Mouse (Mus musculus): ENCODE measurements around the gene Cd47. TPM values are rescaled to one million over a fixed set of nuclear protein-coding genes. Genes with fewer than 3 reads are reported as not detected.

Gene Cd47
- polyA plus RNA-seq, 1 experiment, result 79.4 TPM

- Histone ChIP-seq H3K4me2 (ENCODE audit: low read depth) (no peak overlapping the region), H3K27me3 (ENCODE audit: control insufficient read depth, insufficient read depth, insufficient read length) (no peaks in the 10 kb centered on the region), H3ac (ENCODE audit: control insufficient read depth, insufficient read length) (no peak overlapping the region), H3K4me3 (no peak overlapping the region), H3K36me3 (ENCODE audit: control insufficient read depth, insufficient read depth) (peaks cover 31% of the 10 kb centered on the region), H3K79me2 (ENCODE audit: control insufficient read depth, insufficient read depth) (no peaks in the 10 kb centered on the region)
- no peak for TF ChIP-seq MYOG (IDR thresholded peaks at IDR 0.05; ENCODE audit: control insufficient read depth in 1 of 3, insufficient read depth in 1 of 3, insufficient read length in 2 of 3, low read depth in 2 of 3)
- no peak for TF ChIP-seq SRF (IDR thresholded peaks at IDR 0.05; ENCODE audit: control insufficient read depth, insufficient read length, low read depth)
- TF ChIP-seq POLR2A (IDR thresholded peaks at IDR 0.05; ENCODE audit: insufficient read length, low read depth), result no peak
- TF ChIP-seq TCF12 (IDR thresholded peaks at IDR 0.05; ENCODE audit: insufficient read depth, poor library complexity, severe bottlenecking), result no peak
- no peak for TF ChIP-seq CEBPB (IDR thresholded peaks at IDR 0.05; ENCODE audit: insufficient read depth, poor library complexity, severe bottlenecking)
- TF ChIP-seq MAX (IDR thresholded peaks at IDR 0.05; ENCODE audit: low read depth), result no peak
- no peak for TF ChIP-seq POLR2AphosphoS2 (IDR thresholded peaks at IDR 0.05; ENCODE audit: insufficient read length, low read depth)
- TF ChIP-seq TCF3 (IDR thresholded peaks at IDR 0.05; ENCODE audit: insufficient read length, low read depth), result no peak
- no peak for TF ChIP-seq REST (IDR thresholded peaks at IDR 0.05; ENCODE audit: insufficient read depth, insufficient read length)
- no peak for TF ChIP-seq MYOD1 (IDR thresholded peaks at IDR 0.05; ENCODE audit: control insufficient read depth in 1 of 3, insufficient read length in 2 of 3, low read depth in 2 of 3)
- TF ChIP-seq USF1 (IDR thresholded peaks at IDR 0.05; ENCODE audit: low read depth), result no peak
- TF ChIP-seq E2F4 (IDR thresholded peaks at IDR 0.05; ENCODE audit: insufficient read depth), result no peak
These were observed 106.6 kb downstream of the Cd47 start for GRCm38 (mm10) chr16:49906940-49907339.

- Histone ChIP-seq H3K27me3 (ENCODE audit: control insufficient read depth, insufficient read depth, insufficient read length) (no peaks in the 10 kb centered on the region), H3K4me2 (ENCODE audit: low read depth) (no peak overlapping the region), H3K36me3 (ENCODE audit: control insufficient read depth, insufficient read depth) (peaks cover 31% of the 10 kb centered on the region), H3K4me3 (no peak overlapping the region), H3K79me2 (ENCODE audit: control insufficient read depth, insufficient read depth) (no peaks in the 10 kb centered on the region), H3ac (ENCODE audit: control insufficient read depth, insufficient read length) (no peak overlapping the region)
- TF ChIP-seq MYOD1 (IDR thresholded peaks at IDR 0.05; ENCODE audit: control insufficient read depth in 1 of 3, insufficient read length in 2 of 3, low read depth in 2 of 3), result peak in 1 of 3 experiments; percentile 4
- no peak for TF ChIP-seq TCF12 (IDR thresholded peaks at IDR 0.05; ENCODE audit: insufficient read depth, poor library complexity, severe bottlenecking)
- TF ChIP-seq TCF3 (IDR thresholded peaks at IDR 0.05; ENCODE audit: insufficient read length, low read depth), result no peak
- TF ChIP-seq CEBPB (IDR thresholded peaks at IDR 0.05; ENCODE audit: insufficient read depth, poor library complexity, severe bottlenecking), result no peak
These were observed 107.0 kb downstream of the Cd47 start for GRCm38 (mm10) chr16:49907356-49907755.

GRCm38 (mm10) chr16:49909536-49909935, 109.2 kb downstream of the Cd47 start:
- H3K4me2 ChIP-seq (ENCODE audit: low read depth), result no peak overlapping the region

GRCm38 (mm10) chr16:49914094-49914493, 113.8 kb downstream of the Cd47 start:
- Histone ChIP-seq H3ac (ENCODE audit: control insufficient read depth, insufficient read length) (no peak overlapping the region), H3K4me3 (no peak overlapping the region), H3K79me2 (ENCODE audit: control insufficient read depth, insufficient read depth) (no peaks in the 10 kb centered on the region), H3K4me2 (ENCODE audit: low read depth) (no peak overlapping the region), H3K27me3 (ENCODE audit: control insufficient read depth, insufficient read depth, insufficient read length) (no peaks in the 10 kb centered on the region), H3K36me3 (ENCODE audit: control insufficient read depth, insufficient read depth) (peaks cover 9% of the 10 kb centered on the region)
- TF ChIP-seq E2F4 (IDR thresholded peaks at IDR 0.05; ENCODE audit: insufficient read depth), result no peak

More at GRCm38 (mm10) chr16:49909536-49909935, 109.2 kb downstream of the Cd47 start:
- Histone ChIP-seq H3K79me2 (ENCODE audit: control insufficient read depth, insufficient read depth) (no peaks in the 10 kb centered on the region), H3K36me3 (ENCODE audit: control insufficient read depth, insufficient read depth) (peaks cover 13% of the 10 kb centered on the region), H3ac (ENCODE audit: control insufficient read depth, insufficient read length) (no peak overlapping the region), H3K27me3 (ENCODE audit: control insufficient read depth, insufficient read depth, insufficient read length) (no peaks in the 10 kb centered on the region), H3K4me3 (no peak overlapping the region)
- TF ChIP-seq MAX (IDR thresholded peaks at IDR 0.05; ENCODE audit: low read depth) (no peak), POLR2AphosphoS2 (IDR thresholded peaks at IDR 0.05; ENCODE audit: insufficient read length, low read depth) (no peak), SRF (IDR thresholded peaks at IDR 0.05; ENCODE audit: control insufficient read depth, insufficient read length, low read depth) (no peak), USF1 (IDR thresholded peaks at IDR 0.05; ENCODE audit: low read depth) (no peak), MYOG (IDR thresholded peaks at IDR 0.05; ENCODE audit: control insufficient read depth in 1 of 3, insufficient read depth in 1 of 3, insufficient read length in 2 of 3, low read depth in 2 of 3) (no peak), MYOD1 (IDR thresholded peaks at IDR 0.05; ENCODE audit: control insufficient read depth in 1 of 3, insufficient read length in 2 of 3, low read depth in 2 of 3) (no peak), TCF3 (IDR thresholded peaks at IDR 0.05; ENCODE audit: insufficient read length, low read depth) (no peak), CEBPB (IDR thresholded peaks at IDR 0.05; ENCODE audit: insufficient read depth, poor library complexity, severe bottlenecking) (no peak), REST (IDR thresholded peaks at IDR 0.05; ENCODE audit: insufficient read depth, insufficient read length) (no peak)

GRCm38 (mm10) chr16:49915532-49916476, 115.5 kb downstream of the Cd47 start:
- peak; percentile 51 for TF ChIP-seq POLR2AphosphoS2 (IDR thresholded peaks at IDR 0.05; ENCODE audit: insufficient read length, low read depth)
- TF ChIP-seq CEBPB (IDR thresholded peaks at IDR 0.05; ENCODE audit: insufficient read depth, poor library complexity, severe bottlenecking), result no peak
- no peak for TF ChIP-seq MYOD1 (IDR thresholded peaks at IDR 0.05; ENCODE audit: control insufficient read depth in 1 of 3, insufficient read length in 2 of 3, low read depth in 2 of 3)
- TF ChIP-seq MYOG (IDR thresholded peaks at IDR 0.05; ENCODE audit: control insufficient read depth in 1 of 3, insufficient read depth in 1 of 3, insufficient read length in 2 of 3, low read depth in 2 of 3), result no peak
- no peak for TF ChIP-seq TCF12 (IDR thresholded peaks at IDR 0.05; ENCODE audit: insufficient read depth, poor library complexity, severe bottlenecking)
- no peak for TF ChIP-seq E2F4 (IDR thresholded peaks at IDR 0.05; ENCODE audit: insufficient read depth)
- no peak overlapping the region for H3ac ChIP-seq (ENCODE audit: control insufficient read depth, insufficient read length)
- H3K36me3 ChIP-seq (ENCODE audit: control insufficient read depth, insufficient read depth), result peaks cover 3% of the 10 kb centered on the region
- no peaks in the 10 kb centered on the region for H3K79me2 ChIP-seq (ENCODE audit: control insufficient read depth, insufficient read depth)
- no peak overlapping the region for H3K4me3 ChIP-seq
- no peak overlapping the region for H3K4me2 ChIP-seq (ENCODE audit: low read depth)
- no peaks in the 10 kb centered on the region for H3K27me3 ChIP-seq (ENCODE audit: control insufficient read depth, insufficient read depth, insufficient read length)

All from myocyte (in vitro differentiated cells).